Mouse (Mus musculus): ENCODE data around the gene Vwa3a. TPM values are rescaled to one million over a fixed set of nuclear protein-coding genes. Genes with fewer than 3 reads are reported as not detected.

Gene Vwa3a
- polyA plus RNA-seq, 1 experiment from 2014 or later, result 0.24 TPM

DNA sequence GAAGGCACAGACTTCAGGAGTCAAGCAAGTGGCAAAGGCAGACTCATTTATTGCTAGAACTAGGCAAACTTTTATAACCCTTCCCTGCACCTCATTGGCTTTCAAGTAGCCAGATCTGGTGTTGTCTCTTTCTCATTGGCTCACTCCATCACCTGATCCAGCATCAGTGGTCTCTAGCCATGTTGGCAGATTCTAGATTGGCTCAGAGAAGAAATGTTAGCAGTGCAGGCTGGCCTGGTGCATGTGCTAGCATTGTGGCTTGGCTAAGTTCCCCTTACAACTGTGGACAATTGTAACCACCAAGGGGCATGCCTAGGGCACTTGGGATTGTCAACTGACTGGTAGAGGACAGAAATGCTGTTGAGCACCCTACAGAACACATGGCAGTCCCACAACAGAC is 12.2 kb downstream of the Vwa3a start:
- Histone ChIP-seq H3K27me3 (replicated peaks) (no peaks in the 10 kb centered on the region), H3K9ac (no peak overlapping the region), H3K4me2 (replicated peaks) (no peak overlapping the region), H3K36me3 (no peaks in the 10 kb centered on the region), H3K4me1 (replicated peaks) (no peaks in the 10 kb centered on the region), H3K27ac (no peak overlapping the region), H3K4me3 (replicated peaks) (no peak overlapping the region), H3K9me3 (no peaks in the 10 kb centered on the region)
- no peak for ATAC-seq

GRCm38 (mm10) chr7:120751906-120752305 is 12.8 kb downstream of the Vwa3a start:
- Histone ChIP-seq H3K9ac (no peak overlapping the region), H3K27ac (no peak overlapping the region), H3K9me3 (no peaks in the 10 kb centered on the region), H3K4me3 (replicated peaks) (no peak overlapping the region), H3K4me2 (replicated peaks) (no peak overlapping the region), H3K4me1 (replicated peaks) (no peaks in the 10 kb centered on the region), H3K36me3 (no peaks in the 10 kb centered on the region), H3K27me3 (replicated peaks) (no peaks in the 10 kb centered on the region)
- 87% methylated on average over 7 of the region's 7 CpGs for WGBS
- no peak for ATAC-seq

DNA sequence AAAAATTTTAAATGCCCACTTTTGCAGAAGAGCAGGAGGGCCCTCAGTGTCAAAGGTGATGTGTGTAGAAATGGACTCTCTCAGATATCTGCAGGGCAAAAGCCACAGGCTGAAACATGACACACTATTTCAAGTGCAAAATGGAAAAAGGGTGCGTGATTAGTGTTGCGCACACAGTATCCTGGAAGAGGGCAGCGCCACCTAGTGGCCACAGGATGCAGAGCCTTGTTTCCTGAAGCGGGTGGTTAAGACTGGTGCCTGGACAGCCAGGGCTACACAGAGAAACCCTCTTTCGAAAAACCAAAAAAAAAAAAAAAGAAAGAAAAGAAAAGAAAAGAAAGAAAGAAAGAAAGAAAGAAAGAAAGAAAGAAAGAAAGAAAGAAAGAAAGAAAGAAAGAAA is 15.6 kb downstream of the Vwa3a start:
- no peaks in the 10 kb centered on the region for H3K27me3 ChIP-seq (replicated peaks)
- no peak overlapping the region for H3K4me2 ChIP-seq (replicated peaks)
- no peaks in the 10 kb centered on the region for H3K36me3 ChIP-seq
- no peak overlapping the region for H3K4me3 ChIP-seq (replicated peaks)
- H3K4me1 ChIP-seq (replicated peaks), result no peaks in the 10 kb centered on the region
- ATAC-seq, result peak; percentile 75; the same call in 1 of the 2 replicates
- no peak overlapping the region for H3K9ac ChIP-seq
- WGBS, result 5% methylated on average over 5 of the region's 5 CpGs
- H3K27ac ChIP-seq, result no peak overlapping the region
- no peaks in the 10 kb centered on the region for H3K9me3 ChIP-seq

- no peak overlapping the region for H3K4me2 ChIP-seq (replicated peaks)
- no peak overlapping the region for H3K9ac ChIP-seq
- no peaks in the 10 kb centered on the region for H3K9me3 ChIP-seq
- no peaks in the 10 kb centered on the region for H3K36me3 ChIP-seq
- no peak overlapping the region for H3K27ac ChIP-seq
- no peaks in the 10 kb centered on the region for H3K27me3 ChIP-seq (replicated peaks)
- H3K4me3 ChIP-seq (replicated peaks), result no peak overlapping the region
- ATAC-seq, result no peak
- WGBS, result 12% methylated on average over 1 of the region's 1 CpGs
- H3K4me1 ChIP-seq (replicated peaks), result no peaks in the 10 kb centered on the region
Measured at GRCm38 (mm10) chr7:120767369-120767768, 28.3 kb downstream of the Vwa3a start.

GRCm38 (mm10) chr7:120771389-120771788 is 32.3 kb downstream of the Vwa3a start:
- no peak for ATAC-seq
- no peaks in the 10 kb centered on the region for H3K36me3 ChIP-seq

GRCm38 (mm10) chr7:120778012-120778411 is 38.9 kb downstream of the Vwa3a start:
- WGBS, result 55% methylated on average over 2 of the region's 2 CpGs
- H3K27ac ChIP-seq, result no peak overlapping the region
- H3K9ac ChIP-seq, result no peak overlapping the region
- H3K4me1 ChIP-seq (replicated peaks), result no peaks in the 10 kb centered on the region
- H3K27me3 ChIP-seq (replicated peaks), result no peaks in the 10 kb centered on the region
- no peak overlapping the region for H3K4me3 ChIP-seq (replicated peaks)
- H3K9me3 ChIP-seq, result no peaks in the 10 kb centered on the region
- H3K4me2 ChIP-seq (replicated peaks), result no peak overlapping the region
- ATAC-seq, result no peak
- H3K36me3 ChIP-seq, result no peaks in the 10 kb centered on the region

More at GRCm38 (mm10) chr7:120771389-120771788, 32.3 kb downstream of the Vwa3a start:
- H3K27ac ChIP-seq, result no peak overlapping the region
- H3K9ac ChIP-seq, result no peak overlapping the region
- no peak overlapping the region for H3K4me2 ChIP-seq (replicated peaks)
- no peaks in the 10 kb centered on the region for H3K9me3 ChIP-seq
- 54% methylated on average over 1 of the region's 1 CpGs for WGBS
- no peaks in the 10 kb centered on the region for H3K4me1 ChIP-seq (replicated peaks)
- H3K4me3 ChIP-seq (replicated peaks), result no peak overlapping the region
- no peaks in the 10 kb centered on the region for H3K27me3 ChIP-seq (replicated peaks)

DNA sequence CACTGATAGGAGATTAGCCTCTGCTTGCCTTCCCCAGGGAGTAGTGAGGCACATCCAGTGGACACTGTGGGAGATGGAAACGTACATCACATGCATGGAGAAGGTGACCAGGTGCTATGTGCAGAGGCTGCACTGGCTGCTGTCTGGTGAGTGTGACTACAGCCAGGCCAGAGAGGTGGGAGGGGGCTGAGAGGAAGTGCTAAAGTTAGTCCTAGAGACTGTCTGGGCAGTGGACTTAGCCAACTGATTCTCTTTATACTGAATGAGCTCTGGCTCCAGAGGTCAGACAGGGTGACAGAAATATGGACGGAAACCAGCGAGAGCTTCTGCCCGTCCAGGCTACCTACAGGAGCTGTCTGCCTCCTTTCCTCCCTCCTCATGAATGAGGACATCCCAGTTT is 56.4 kb downstream of the Vwa3a start:
- H3K27ac ChIP-seq, result no peak overlapping the region
- no peak overlapping the region for H3K4me2 ChIP-seq (replicated peaks)
- H3K9ac ChIP-seq, result no peak overlapping the region
- H3K9me3 ChIP-seq, result no peaks in the 10 kb centered on the region
- no peaks in the 10 kb centered on the region for H3K4me1 ChIP-seq (replicated peaks)
- WGBS, result 72% methylated on average over 4 of the region's 4 CpGs
- H3K36me3 ChIP-seq, result no peaks in the 10 kb centered on the region
- no peak for ATAC-seq
- no peak overlapping the region for H3K4me3 ChIP-seq (replicated peaks)
- no peaks in the 10 kb centered on the region for H3K27me3 ChIP-seq (replicated peaks)

DNA sequence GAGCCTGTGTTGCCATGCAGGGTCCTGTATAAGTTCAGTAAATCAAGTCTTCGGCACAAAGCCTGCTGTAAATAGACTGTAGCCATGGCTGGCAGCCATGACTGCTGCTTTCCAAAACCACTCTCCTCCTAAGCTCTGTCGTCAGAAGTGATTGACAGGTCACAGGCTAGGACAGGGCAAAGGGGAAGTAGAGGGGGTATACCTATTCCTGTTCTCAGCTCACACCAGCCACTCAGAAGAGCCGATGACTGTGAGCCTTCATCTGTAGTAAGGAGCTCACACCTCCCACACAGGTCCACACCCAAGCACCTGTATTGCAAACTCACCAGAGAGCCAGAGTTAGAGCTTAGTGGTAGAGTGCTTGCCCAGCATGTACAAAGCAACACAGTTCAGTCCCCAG is 57.3 kb downstream of the Vwa3a start:
- no peak overlapping the region for H3K4me2 ChIP-seq (replicated peaks)
- H3K27me3 ChIP-seq (replicated peaks), result no peaks in the 10 kb centered on the region
- H3K4me1 ChIP-seq (replicated peaks), result no peaks in the 10 kb centered on the region
- WGBS, result 83% methylated on average over 3 of the region's 3 CpGs
- no peak overlapping the region for H3K9ac ChIP-seq
- H3K27ac ChIP-seq, result no peak overlapping the region
- no peak for ATAC-seq
- H3K4me3 ChIP-seq (replicated peaks), result no peak overlapping the region
- H3K36me3 ChIP-seq, result no peaks in the 10 kb centered on the region
- H3K9me3 ChIP-seq, result no peaks in the 10 kb centered on the region

GRCm38 (mm10) chr7:120803268-120803667 is 64.2 kb downstream of the Vwa3a start:
- Histone ChIP-seq H3K27ac (no peak overlapping the region), H3K36me3 (no peaks in the 10 kb centered on the region), H3K4me3 (replicated peaks) (no peak overlapping the region), H3K27me3 (replicated peaks) (no peaks in the 10 kb centered on the region), H3K9me3 (no peaks in the 10 kb centered on the region), H3K4me2 (replicated peaks) (no peak overlapping the region), H3K9ac (no peak overlapping the region), H3K4me1 (replicated peaks) (no peaks in the 10 kb centered on the region)
- ATAC-seq, result no peak
- WGBS, result 93% methylated on average over 2 of the region's 2 CpGs

GRCm38 (mm10) chr7:120809705-120810104 is 70.6 kb downstream of the Vwa3a start:
- peaks cover 3% of the 10 kb centered on the region; the same call in 1 of the 2 replicates for H3K27me3 ChIP-seq (replicated peaks)
- no peaks in the 10 kb centered on the region for H3K9me3 ChIP-seq
- peak; percentile 53; the same call in 1 of the 2 replicates for ATAC-seq
- WGBS, result 4% methylated on average over 27 of the region's 27 CpGs
- no peaks in the 10 kb centered on the region for H3K36me3 ChIP-seq
- no peak overlapping the region for H3K27ac ChIP-seq
- peak overlapping the region; percentile 26; the same call in 1 of the 2 replicates for H3K9ac ChIP-seq
- H3K4me3 ChIP-seq (replicated peaks), result peak overlapping the region; percentile 30
- H3K4me2 ChIP-seq (replicated peaks), result peak overlapping the region; percentile 70
- H3K4me1 ChIP-seq (replicated peaks), result peaks cover 6% of the 10 kb centered on the region; the same call in 1 of the 2 replicates

DNA sequence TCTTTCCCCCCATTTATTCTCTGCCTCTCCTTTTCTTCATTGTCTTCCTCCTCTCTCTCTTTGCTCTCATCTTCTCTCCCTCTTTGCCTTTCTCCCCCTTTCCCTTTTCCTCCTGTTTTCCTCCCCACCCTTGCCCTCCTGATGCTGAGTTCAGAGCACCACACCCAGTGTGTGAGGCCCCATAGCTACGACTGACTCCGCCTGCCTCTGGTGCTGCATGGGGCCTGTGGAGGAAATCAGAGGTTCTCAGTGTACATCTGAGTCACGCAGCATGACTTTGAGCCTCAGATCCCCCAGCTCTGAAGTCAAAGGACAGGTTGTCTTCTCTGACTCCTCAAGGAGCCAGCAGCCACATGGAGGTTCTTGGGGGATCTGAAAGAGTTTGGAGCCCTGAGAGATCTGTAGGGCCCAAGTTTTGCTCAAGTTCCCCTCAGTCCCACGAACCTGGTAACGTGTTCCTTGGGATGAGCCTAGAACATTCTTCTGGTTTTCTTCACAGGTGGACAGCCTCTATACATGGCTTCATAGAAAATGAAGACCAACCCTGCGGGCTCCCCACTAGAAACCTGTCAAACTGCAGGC is 72.8 kb downstream of the Vwa3a start, which contains the start of gene Gm5737:
Gene Gm5737 (plus strand): TSS at position 532 of the 582 bp plus-strand sequence.
- peaks cover 3% of the 10 kb centered on the region; the same call in 1 of the 2 replicates for H3K27me3 ChIP-seq (replicated peaks)
- H3K4me3 ChIP-seq (replicated peaks), result no peak within 1 kb of the TSS
- 66% methylated on average over 6 of the region's 6 CpGs for WGBS
- no peak within 1 kb of the TSS for H3K27ac ChIP-seq
- no peaks in the 10 kb centered on the region for H3K9me3 ChIP-seq
- H3K4me2 ChIP-seq (replicated peaks), result no peak within 1 kb of the TSS
- no peaks in the 10 kb centered on the region for H3K36me3 ChIP-seq
- ATAC-seq, result peak; percentile 85
- H3K9ac ChIP-seq, result no peak within 1 kb of the TSS
- peaks cover 6% of the 10 kb centered on the region; the same call in 1 of the 2 replicates for H3K4me1 ChIP-seq (replicated peaks)

- Histone ChIP-seq H3K4me3 (replicated peaks) (no peak overlapping the region), H3K9me3 (no peaks in the 10 kb centered on the region), H3K27me3 (replicated peaks) (no peaks in the 10 kb centered on the region), H3K36me3 (no peaks in the 10 kb centered on the region), H3K4me1 (replicated peaks) (no peaks in the 10 kb centered on the region), H3K9ac (no peak overlapping the region), H3K4me2 (replicated peaks) (no peak overlapping the region), H3K27ac (no peak overlapping the region)
- ATAC-seq, result peak; percentile 55; the same call in 1 of the 2 replicates
- WGBS, result 87% methylated on average over 6 of the region's 6 CpGs
Measured at GRCm38 (mm10) chr7:120817552-120817951, 78.4 kb downstream of the Vwa3a start.

DNA sequence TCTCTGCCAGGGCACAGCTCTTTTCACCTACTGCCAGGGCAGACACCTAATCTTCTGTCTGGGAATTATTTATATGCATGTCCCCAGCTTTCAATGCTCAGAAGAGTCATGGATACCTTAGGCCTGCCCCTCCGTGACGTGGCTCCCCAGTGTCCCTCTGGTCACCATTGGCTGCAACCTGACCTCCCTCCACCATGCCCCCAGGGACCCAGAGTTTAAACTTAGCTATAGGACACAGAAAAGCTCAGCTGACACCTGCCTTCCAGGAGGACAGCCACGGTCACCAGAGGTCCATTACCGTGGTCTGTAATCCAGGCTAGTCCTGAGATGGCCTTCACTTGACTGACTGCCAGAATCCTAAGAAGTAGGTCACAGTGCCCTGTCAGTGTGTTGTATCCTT is 80.3 kb downstream of the Vwa3a start:
- ATAC-seq, result no peak
- H3K27me3 ChIP-seq (replicated peaks), result no peaks in the 10 kb centered on the region
- no peaks in the 10 kb centered on the region for H3K9me3 ChIP-seq
- 91% methylated on average over 4 of the region's 4 CpGs for WGBS
- H3K4me2 ChIP-seq (replicated peaks), result no peak overlapping the region
- H3K36me3 ChIP-seq, result no peaks in the 10 kb centered on the region
- no peak overlapping the region for H3K27ac ChIP-seq
- no peak overlapping the region for H3K4me3 ChIP-seq (replicated peaks)
- H3K4me1 ChIP-seq (replicated peaks), result no peaks in the 10 kb centered on the region
- no peak overlapping the region for H3K9ac ChIP-seq

Data from intestine, embryonic 15.5 days (tissue).